ENCODE assay signal across 8 mouse cellular contexts in genomic region chr5:53591683-53592050, GRCm38 (mm10).
DNase-seq lines count a peak whose midpoint lies in the region; ATAC-seq and TF ChIP-seq lines count a peak whose summit lies in the region.

No protein-coding gene starts in this region.

- no peak overlapping the region for H3K27ac ChIP-seq in kidney, adult 2 months (ENCODE audit: insufficient read depth, low read depth, low read length)
- H3K27ac ChIP-seq in hindbrain, embryonic 10.5 days: peak overlapping the region; percentile 99
- H3K27ac ChIP-seq in midbrain, embryonic 12.5 days (replicated peaks): peak overlapping the region; percentile 97

- peak overlapping the region; percentile 89 for H3K9ac ChIP-seq in midbrain, embryonic 12.5 days (replicated peaks)

- no peak for DNase-seq in kidney, adult 2 months
- DNase-seq in kidney, postnatal 36 days: no peak
- DNase-seq in G1E (ENCODE audit: low spot score): no peak
- DNase-seq in hindbrain, embryonic 10.5 days (ENCODE audit: low spot score): no peak
- no peak for DNase-seq in left cerebral cortex, adult 18-20 months (ENCODE audit: low spot score in 2 of 2)
- DNase-seq in natural killer cell, adult 2 months (ENCODE audit: low spot score in 2 of 2): no peak
- no peak for DNase-seq in retina, embryonic 14.5 days (ENCODE audit: low spot score)

- TF ChIP-seq POLR2A in kidney, adult 2 months (IDR thresholded peaks at IDR 0.05; ENCODE audit: low read depth, low read length): no peak

- H3K4me1 ChIP-seq in kidney, adult 2 months (ENCODE audit: control insufficient read depth, insufficient read depth, low read length): peaks cover 8% of the 10 kb centered on the region; the same call in 1 of the 2 replicates
- peaks cover 37% of the 10 kb centered on the region for H3K4me1 ChIP-seq in G1E (ENCODE audit: insufficient read depth, low read depth, low read length)
- peaks cover 36% of the 10 kb centered on the region for H3K4me1 ChIP-seq in hindbrain, embryonic 10.5 days (replicated peaks)
- H3K4me1 ChIP-seq in midbrain, embryonic 12.5 days: peaks cover 33% of the 10 kb centered on the region

- WGBS in kidney, adult 2 months: 7% methylated on average over 8 of the region's 8 CpGs
- 2% methylated on average over 8 of the region's 8 CpGs for WGBS in hindbrain, embryonic 10.5 days
- WGBS in midbrain, embryonic 12.5 days: under 1% methylated on average over 8 of the region's 8 CpGs

- no peaks in the 10 kb centered on the region for H3K27me3 ChIP-seq in kidney, adult 2 months (replicated peaks; ENCODE audit: control insufficient read depth, insufficient read depth, low read length)
- no peaks in the 10 kb centered on the region for H3K27me3 ChIP-seq in G1E (ENCODE audit: insufficient read depth, low read length)
- peaks cover 6% of the 10 kb centered on the region; the same call in 1 of the 2 replicates for H3K27me3 ChIP-seq in hindbrain, embryonic 10.5 days (ENCODE audit: insufficient read depth, poor library complexity, severe bottlenecking)
- H3K27me3 ChIP-seq in midbrain, embryonic 12.5 days: peaks cover 9% of the 10 kb centered on the region

- H3K4me2 ChIP-seq in midbrain, embryonic 12.5 days (replicated peaks): peak overlapping the region; percentile 74

- peak overlapping the region; percentile 63 for H3K4me3 ChIP-seq in kidney, adult 2 months (ENCODE audit: insufficient read depth, low read depth, low read length)
- peak overlapping the region; percentile 88 for H3K4me3 ChIP-seq in G1E (ENCODE audit: low read depth, low read length)
- H3K4me3 ChIP-seq in hindbrain, embryonic 10.5 days: peak overlapping the region; percentile 92
- peak overlapping the region; percentile 72 for H3K4me3 ChIP-seq in midbrain, embryonic 12.5 days

- H3K9me3 ChIP-seq in G1E (replicated peaks): no peaks in the 10 kb centered on the region
- no peaks in the 10 kb centered on the region for H3K9me3 ChIP-seq in hindbrain, embryonic 10.5 days
- H3K9me3 ChIP-seq in midbrain, embryonic 12.5 days: no peaks in the 10 kb centered on the region

- no peak for TF ChIP-seq CTCF in kidney, adult 2 months (conservative IDR thresholded peaks at IDR 0.05; ENCODE audit: insufficient read depth, insufficient read length, low read depth, low read length)
- TF ChIP-seq CTCF in G1E (IDR thresholded peaks at IDR 0.05; ENCODE audit: low read depth, low read length): no peak

- no peak for ATAC-seq in G1E (ENCODE audit: extremely low read depth, insufficient number of reproducible peaks, low FRiP score, poor library complexity, severe bottlenecking)
- no peak for ATAC-seq in midbrain, embryonic 12.5 days (ENCODE audit: low FRiP score, low read depth)

- H3K36me3 ChIP-seq in kidney, adult 2 months (ENCODE audit: control insufficient read depth, insufficient read depth, low read length): no peaks in the 10 kb centered on the region
- H3K36me3 ChIP-seq in G1E (replicated peaks): no peaks in the 10 kb centered on the region
- H3K36me3 ChIP-seq in hindbrain, embryonic 10.5 days: no peaks in the 10 kb centered on the region
- H3K36me3 ChIP-seq in midbrain, embryonic 12.5 days: no peaks in the 10 kb centered on the region
